Mouse (Mus musculus): Measurements from ENCODE around the gene Ccdc32. TPM values are rescaled to one million over a fixed set of nuclear protein-coding genes. Genes with fewer than 3 reads are reported as not detected.

The Ccdc32 gene
- polyA plus RNA-seq, 1 experiment from 2014 or later = 23.3 TPM

- Histone ChIP-seq H3K36me3 (no peaks in the 10 kb centered on the region), H3K27me3 (peaks cover 58% of the 10 kb centered on the region), H3K9me3 (replicated peaks) (no peaks in the 10 kb centered on the region), H3K27ac (no peak overlapping the region), H3K4me3 (replicated peaks) (peak overlapping the region; percentile 64), H3K4me1 (peaks cover 21% of the 10 kb centered on the region), H3K4me2 (peak overlapping the region; percentile 98), H3K9ac (peak overlapping the region; percentile 61)
- 3% methylated on average over 15 of the region's 15 CpGs for WGBS
- no peak; the same call in 1 of the 2 replicates for ATAC-seq (replicated peaks; ENCODE audit: low FRiP score)
These were observed 53.3 kb downstream of the Ccdc32 start for GRCm38 (mm10) chr2:118975855-118976254.

- Histone ChIP-seq H3K27ac (no peak overlapping the region), H3K36me3 (no peaks in the 10 kb centered on the region), H3K27me3 (peaks cover 56% of the 10 kb centered on the region), H3K9ac (peak overlapping the region; percentile 8; the same call in 1 of the 2 replicates), H3K4me1 (peaks cover 21% of the 10 kb centered on the region), H3K4me2 (peak overlapping the region; percentile 64), H3K4me3 (replicated peaks) (peak overlapping the region; percentile 36), H3K9me3 (replicated peaks) (no peaks in the 10 kb centered on the region)
- peak; percentile 86 for ATAC-seq (replicated peaks; ENCODE audit: low FRiP score)
- under 1% methylated on average over 33 of the region's 33 CpGs for WGBS
These were observed 56.4 kb downstream of the Ccdc32 start for GRCm38 (mm10) chr2:118972687-118973376.

GRCm38 (mm10) chr2:118972048-118972447, 57.1 kb downstream of the Ccdc32 start:
- Histone ChIP-seq H3K9ac (no peak overlapping the region), H3K27ac (no peak overlapping the region), H3K4me3 (replicated peaks) (no peak overlapping the region), H3K27me3 (peaks cover 48% of the 10 kb centered on the region), H3K36me3 (no peaks in the 10 kb centered on the region), H3K4me2 (peak overlapping the region; percentile 64), H3K9me3 (replicated peaks) (no peaks in the 10 kb centered on the region), H3K4me1 (peaks cover 21% of the 10 kb centered on the region)
- ATAC-seq (replicated peaks; ENCODE audit: low FRiP score) = no peak
- 85% methylated on average over 5 of the region's 5 CpGs for WGBS

- H3K36me3 ChIP-seq = no peaks in the 10 kb centered on the region
- no peak overlapping the region for H3K9ac ChIP-seq
- no peak overlapping the region for H3K4me3 ChIP-seq (replicated peaks)
- H3K4me2 ChIP-seq = no peak overlapping the region
- H3K27me3 ChIP-seq = peaks cover 25% of the 10 kb centered on the region
- 0 out of 2 replicates have a peak, but pooled peaks cover 3% of the 10 kb centered on the region for H3K4me1 ChIP-seq
- 85% methylated on average over 11 of the region's 11 CpGs for WGBS
- no peak overlapping the region for H3K27ac ChIP-seq
- no peaks in the 10 kb centered on the region for H3K9me3 ChIP-seq (replicated peaks)
- ATAC-seq (replicated peaks; ENCODE audit: low FRiP score) = no peak
These were observed 59.5 kb downstream of the Ccdc32 start for GRCm38 (mm10) chr2:118969585-118970147.

Other genes starting within 250 kb of the Ccdc32 start
- gene Disp2, start 249.7 kb downstream of the Ccdc32 start, polyA plus RNA-seq (2015; fragmentation: Nextera tagmentation; extraction: Ambion mirVana) = 0.40 and 2.1 TPM in 2 replicates
- gene Knstrn, start 215.4 kb downstream of the Ccdc32 start, polyA plus RNA-seq (2015; fragmentation: Nextera tagmentation; extraction: Ambion mirVana) = 120 and 124 TPM in 2 replicates
- gene Ivd, start 167.4 kb downstream of the Ccdc32 start, polyA plus RNA-seq (2015; fragmentation: Nextera tagmentation; extraction: Ambion mirVana) = 71.6 and 82.8 TPM in 2 replicates
- 3.8 and 4.4 TPM in 2 replicates for gene Bahd1, start 129.0 kb downstream of the Ccdc32 start, polyA plus RNA-seq (2015; fragmentation: Nextera tagmentation; extraction: Ambion mirVana)
- 25.9 and 28.4 TPM in 2 replicates for gene Chst14, start 102.9 kb downstream of the Ccdc32 start, polyA plus RNA-seq (2015; fragmentation: Nextera tagmentation; extraction: Ambion mirVana)
- gene Rpusd2, start 5.4 kb upstream of the Ccdc32 start, polyA plus RNA-seq (2015; fragmentation: Nextera tagmentation; extraction: Ambion mirVana) = 4.2 and 4.8 TPM in 2 replicates
- gene Knl1, start 17.7 kb upstream of the Ccdc32 start, polyA plus RNA-seq (2015; fragmentation: Nextera tagmentation; extraction: Ambion mirVana) = 52.4 and 53.7 TPM in 2 replicates
- gene Rad51, start 83.4 kb upstream of the Ccdc32 start, polyA plus RNA-seq (2015; fragmentation: Nextera tagmentation; extraction: Ambion mirVana) = 48.8 and 49.7 TPM in 2 replicates
- 43.2 and 46.8 TPM in 2 replicates for gene Rmdn3, start 127.6 kb upstream of the Ccdc32 start, polyA plus RNA-seq (2015; fragmentation: Nextera tagmentation; extraction: Ambion mirVana)
- gene Gchfr, start 138.4 kb upstream of the Ccdc32 start, polyA plus RNA-seq (2015; fragmentation: Nextera tagmentation; extraction: Ambion mirVana) = 32.0 and 36.9 TPM in 2 replicates
- 0.73 and 0.81 TPM in 2 replicates for gene Gm14137, start 145.1 kb upstream of the Ccdc32 start, polyA plus RNA-seq (2015; fragmentation: Nextera tagmentation; extraction: Ambion mirVana)
- gene Zfyve19, start 179.2 kb upstream of the Ccdc32 start, polyA plus RNA-seq (2015; fragmentation: Nextera tagmentation; extraction: Ambion mirVana) = 51.8 and 55.4 TPM in 2 replicates
- gene Dnajc17, start 179.4 kb upstream of the Ccdc32 start, polyA plus RNA-seq (2015; fragmentation: Nextera tagmentation; extraction: Ambion mirVana) = 18.6 and 21.9 TPM in 2 replicates
- gene Ppp1r14d, start 200.5 kb upstream of the Ccdc32 start, polyA plus RNA-seq (2015; fragmentation: Nextera tagmentation; extraction: Ambion mirVana) = 0.68 and 0.80 TPM in 2 replicates
- gene Spint1, start 208.0 kb upstream of the Ccdc32 start, polyA plus RNA-seq (2015; fragmentation: Nextera tagmentation; extraction: Ambion mirVana) = 34.3 and 34.7 TPM in 2 replicates
- 0.72 and 1.1 TPM in 2 replicates for gene Rhov, start 241.9 kb upstream of the Ccdc32 start, polyA plus RNA-seq (2015; fragmentation: Nextera tagmentation; extraction: Ambion mirVana)